Mouse (Mus musculus): ENCODE data around the gene Plcb3. TPM values are rescaled to one million over a fixed set of nuclear protein-coding genes. Genes with fewer than 3 reads are reported as not detected.

The Plcb3 gene
- total RNA-seq, 2 experiments from 2014 or later, result 17.0 to 18.5 TPM

DNA sequence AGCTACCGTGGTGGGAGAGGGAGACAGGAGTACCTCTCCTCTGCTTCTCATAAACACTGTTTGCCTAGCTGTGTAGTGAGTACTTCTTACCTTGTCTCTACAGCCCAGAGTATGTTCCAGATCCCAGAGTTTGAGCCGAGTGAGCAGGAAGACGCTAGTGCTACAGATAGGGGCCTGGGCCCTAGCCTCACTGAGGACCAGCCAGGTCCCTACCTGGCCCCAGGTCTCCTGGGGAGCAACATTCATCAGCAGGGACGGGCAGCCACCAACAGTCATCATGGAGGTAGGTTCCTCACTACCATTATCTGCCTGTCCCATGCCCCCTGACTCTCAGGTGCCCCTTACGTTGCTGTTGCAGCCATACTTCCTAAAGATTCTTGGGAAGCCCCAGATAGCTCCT is 33.5 kb downstream of the Plcb3 start:
- intact Hi-C loops (cut with DNase I), result loop anchor here (1.0 kb wide), 1 partner anchor 8 kb away; no protein-coding TSS in a partner anchor
- DNase-seq, result no peak

DNA sequence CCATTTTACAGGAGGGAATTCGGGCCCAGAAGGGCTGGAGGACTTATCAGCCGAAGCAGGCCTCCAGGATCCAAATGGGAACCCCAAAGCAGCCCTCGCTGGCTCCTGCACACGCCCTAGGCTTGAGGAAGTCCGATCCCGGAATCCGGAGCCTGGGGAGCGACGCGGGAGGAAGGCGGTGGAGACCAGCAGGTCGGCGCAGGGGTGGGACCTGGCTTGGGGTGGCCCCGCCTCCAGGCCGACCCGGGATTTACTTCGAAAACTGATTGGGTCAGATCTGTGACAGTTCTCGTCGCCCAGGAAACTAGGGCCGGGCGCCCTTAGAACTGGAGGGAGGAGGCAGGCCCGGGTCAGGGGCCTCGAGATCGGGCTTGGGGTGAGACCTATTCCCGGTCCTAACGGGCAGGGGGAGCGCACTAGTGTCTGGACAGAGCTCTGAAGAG is 34.0 kb downstream of the Plcb3 start, which contains the start of gene Gpr137:
Gpr137 (minus strand) TSS at position 232 of the 443 bp plus-strand sequence.
- peak; percentile 92 to 94 for DNase-seq
- intact Hi-C loops (cut with DNase I), result loop anchor here (1.0 kb wide), 1 partner anchor 8 kb away; no protein-coding TSS in a partner anchor

DNA sequence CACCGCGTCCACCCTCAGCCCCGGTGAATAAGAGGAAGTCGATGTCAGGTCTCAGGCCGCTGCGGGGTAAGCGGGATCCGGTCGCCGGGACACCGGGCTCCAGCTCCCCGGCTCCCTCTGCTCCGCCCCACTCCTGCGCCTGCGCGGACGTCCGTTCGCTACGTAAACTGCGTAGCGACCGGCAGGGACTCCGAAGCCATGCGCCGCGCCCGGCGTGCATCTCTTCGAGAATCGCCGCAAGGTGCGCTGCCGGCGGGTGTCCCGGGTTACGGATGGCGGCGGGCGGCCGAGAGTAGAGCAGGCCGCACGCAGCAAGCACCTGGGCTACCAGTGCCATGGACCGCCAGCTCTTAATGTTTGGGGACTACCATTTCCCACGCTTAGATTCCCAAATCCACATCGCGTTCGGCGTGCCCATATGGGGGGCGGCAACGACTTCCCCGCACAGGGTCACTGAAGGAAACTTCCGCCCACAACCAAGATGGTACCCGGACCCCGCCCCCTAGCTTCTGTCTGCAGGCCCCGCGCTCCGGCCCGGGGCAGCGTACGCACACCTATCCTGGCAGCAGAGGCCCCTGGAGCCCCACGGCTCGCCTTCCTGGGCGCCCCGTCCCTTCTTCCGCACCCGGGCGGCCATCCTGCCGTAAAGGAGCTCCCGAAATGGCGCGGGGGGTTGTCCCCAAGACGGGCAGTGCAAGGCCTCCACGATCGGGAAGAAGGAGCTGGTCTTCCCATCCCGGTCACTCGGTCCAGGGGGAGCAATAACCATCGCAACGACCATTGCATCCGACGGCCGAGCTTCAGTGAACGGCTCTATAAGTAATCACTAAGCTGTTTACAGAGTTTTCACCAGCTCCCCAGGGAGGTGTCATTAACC is 34.7 kb downstream of the Plcb3 start, which contains the start of gene Bad:
Bad (plus strand) TSS at position 490 of the 877 bp plus-strand sequence.
- intact Hi-C loops (cut with DNase I), result loop anchor here (1.0 to 2.0 kb wide), 2 partner anchors 9 to 17 kb away; partner anchors contain the start of gene Catsperz

DNA sequence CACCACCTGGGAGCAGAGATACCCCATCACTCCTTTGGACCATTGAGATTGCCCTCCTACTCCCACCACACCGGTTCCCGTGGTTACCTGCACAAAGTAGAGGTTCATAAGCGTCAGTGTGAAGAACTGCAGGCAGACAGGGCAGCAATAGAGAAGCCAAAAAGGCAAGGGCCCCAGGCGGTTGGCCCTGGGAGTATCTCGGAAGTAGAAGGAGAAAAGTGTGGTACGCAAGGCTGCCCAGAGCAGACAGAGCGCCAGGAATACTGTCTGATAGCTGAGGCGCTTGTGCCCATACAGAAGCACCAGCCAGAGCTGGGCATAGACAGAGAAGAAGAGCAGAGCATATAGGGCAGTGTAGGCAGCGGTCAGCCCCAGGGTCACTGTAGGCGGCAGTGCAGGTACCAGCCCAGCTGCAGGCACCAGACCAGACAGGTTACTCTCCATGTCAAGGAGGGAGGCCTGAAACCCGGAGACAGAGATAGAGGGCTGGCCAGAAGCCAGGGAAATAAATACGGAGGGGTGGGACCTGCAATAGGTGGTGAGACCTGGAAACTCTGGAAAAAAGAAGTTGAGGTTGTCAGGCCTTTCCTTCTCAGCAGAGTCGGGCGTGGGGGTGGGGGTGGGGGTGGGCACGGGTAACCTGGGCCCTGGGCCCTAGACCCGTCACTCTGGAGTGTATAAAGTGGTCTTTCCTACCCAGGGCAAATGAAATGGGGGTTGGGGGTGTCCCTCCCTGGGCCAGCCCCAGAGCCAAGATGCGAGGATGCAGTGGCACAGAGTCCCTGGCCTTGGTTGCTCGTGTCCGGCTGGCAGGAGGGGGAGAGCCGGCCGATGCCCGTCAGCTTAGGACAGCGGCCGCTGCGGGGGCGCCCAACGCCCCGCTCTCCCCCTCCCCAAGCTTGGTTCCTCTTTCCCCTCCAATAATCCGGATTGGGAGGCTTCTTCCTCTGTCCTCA is 35.6 kb downstream of the Plcb3 start:
- intact Hi-C loops (cut with DNase I), result loop anchor here (2.0 kb wide), 1 partner anchor 16 kb away; the partner anchor contains the start of gene Catsperz
- DNase-seq, result no peak

More for the DNA sequence above, 34.7 kb downstream of the Plcb3 start, which contains the start of gene Bad:
- DNase-seq, result peak; percentile 98 to 99

- DNase-seq, result no peak
- intact Hi-C loops (cut with DNase I), result loop anchor here (2.0 kb wide), 1 partner anchor 15 kb away; the partner anchor contains the start of gene Catsperz
Measured at GRCm38 (mm10) chr19:6939106-6940002, 36.9 kb downstream of the Plcb3 start.

DNA sequence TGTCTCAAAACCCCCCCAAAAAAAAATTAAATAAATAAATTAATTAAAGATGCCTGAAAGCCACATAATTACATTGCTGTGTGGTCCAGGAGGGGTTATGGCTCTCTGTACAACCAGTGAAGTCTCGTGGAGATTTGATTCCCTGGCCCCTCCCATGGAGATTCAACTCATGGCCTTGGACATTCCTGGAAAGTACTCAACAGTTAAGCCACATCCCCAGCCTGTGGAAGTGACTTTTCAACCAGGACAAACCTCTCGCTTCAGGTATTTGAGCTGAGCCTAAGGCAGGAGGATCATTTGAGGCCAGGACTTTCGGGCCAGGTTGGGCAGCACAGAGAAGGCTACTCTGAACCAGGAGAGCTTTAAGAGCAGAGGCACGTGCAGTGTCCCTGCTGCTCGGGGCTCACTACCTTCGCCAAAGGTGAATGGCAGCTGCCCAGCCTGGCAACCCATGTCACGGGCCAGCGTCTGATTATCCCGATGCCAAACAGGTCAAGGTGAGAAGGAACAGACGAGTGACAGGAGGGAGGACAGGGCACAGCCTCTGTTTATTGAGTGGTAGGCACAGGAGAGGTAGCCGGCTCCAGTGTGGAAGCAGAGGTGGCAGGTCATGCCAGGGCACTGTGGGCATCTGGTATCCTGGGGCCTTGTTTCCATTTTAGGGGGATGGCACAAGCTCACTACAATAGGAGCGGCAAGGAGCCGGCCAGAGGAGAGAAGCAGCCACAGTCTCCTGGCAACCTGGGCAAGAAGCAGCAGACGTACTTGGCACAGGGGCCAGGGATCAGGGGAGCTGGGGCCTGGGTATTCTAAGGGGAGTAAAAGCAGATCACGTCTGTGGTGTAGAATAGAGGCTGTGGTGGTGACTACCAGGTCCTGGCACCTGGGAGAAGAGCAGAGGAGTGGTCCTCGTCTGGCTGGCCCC is 38.5 kb downstream of the Plcb3 start:
- intact Hi-C loops (cut with DNase I), result no loop called here
- DNase-seq, result peak; percentile 40 to 60

GRCm38 (mm10) chr19:6936299-6936698 is 40.0 kb downstream of the Plcb3 start:
- intact Hi-C loops (cut with DNase I), result no loop called here
- DNase-seq, result no peak

GRCm38 (mm10) chr19:6934195-6934977 is 41.9 kb downstream of the Plcb3 start, which contains the start of gene Kcnk4:
Gene Kcnk4 (minus strand): TSS chr19:6934515.
- no peak for DNase-seq
- intact Hi-C loops (cut with DNase I), result no loop called here

DNA sequence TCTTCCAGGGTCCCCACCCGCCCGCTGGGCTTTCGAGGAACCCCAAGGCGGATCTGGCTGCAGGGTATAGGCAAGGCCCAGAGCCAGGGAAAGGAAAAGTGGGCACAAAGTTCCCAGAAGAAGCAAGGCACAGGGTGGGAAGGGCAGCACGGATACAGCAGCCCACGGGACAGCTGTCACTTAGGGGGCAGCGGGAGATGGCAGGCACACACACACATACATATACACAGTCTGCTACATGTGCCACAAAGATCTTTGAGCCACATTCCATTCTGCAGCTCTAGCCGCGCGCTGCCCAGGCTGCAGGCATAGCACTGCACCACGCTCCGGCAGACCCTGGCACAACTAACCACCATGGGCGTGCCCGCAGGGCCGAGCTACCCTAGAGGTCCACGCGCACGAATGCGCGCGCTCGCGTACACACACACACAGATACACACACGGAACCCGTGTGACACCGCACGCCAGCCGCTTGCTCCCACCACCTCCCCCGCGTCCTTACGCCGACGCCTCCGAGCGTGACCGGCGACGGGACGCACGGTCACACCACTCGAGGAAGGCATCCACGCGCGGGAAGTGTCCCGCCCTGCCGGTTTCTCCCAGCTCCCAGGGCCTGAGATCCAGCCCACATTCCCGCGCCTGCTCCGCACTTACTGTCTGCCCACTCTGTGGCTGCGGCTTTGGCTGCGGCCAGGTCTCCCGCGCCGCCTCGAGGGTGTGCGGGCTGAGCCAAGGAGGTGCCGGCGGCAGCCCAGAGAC is 42.7 kb downstream of the Plcb3 start:
- intact Hi-C loops (cut with DNase I), result no loop called here
- no peak for DNase-seq

- intact Hi-C loops (cut with DNase I), result no loop called here
- DNase-seq, result no peak
Measured at GRCm38 (mm10) chr19:6933102-6933435, 43.2 kb downstream of the Plcb3 start.

GRCm38 (mm10) chr19:6932018-6932417 is 44.3 kb downstream of the Plcb3 start:
- intact Hi-C loops (cut with DNase I), result no loop called here
- no peak for DNase-seq

GRCm38 (mm10) chr19:6931002-6931401 is 45.3 kb downstream of the Plcb3 start:
- intact Hi-C loops (cut with DNase I), result no loop called here
- no peak for DNase-seq

- intact Hi-C loops (cut with DNase I), result loop anchor here (10.0 kb wide), 1 partner anchor 267 kb away; no protein-coding TSS in a partner anchor
- no peak for DNase-seq
Measured at GRCm38 (mm10) chr19:6928080-6928479, 48.2 kb downstream of the Plcb3 start.

DNA sequence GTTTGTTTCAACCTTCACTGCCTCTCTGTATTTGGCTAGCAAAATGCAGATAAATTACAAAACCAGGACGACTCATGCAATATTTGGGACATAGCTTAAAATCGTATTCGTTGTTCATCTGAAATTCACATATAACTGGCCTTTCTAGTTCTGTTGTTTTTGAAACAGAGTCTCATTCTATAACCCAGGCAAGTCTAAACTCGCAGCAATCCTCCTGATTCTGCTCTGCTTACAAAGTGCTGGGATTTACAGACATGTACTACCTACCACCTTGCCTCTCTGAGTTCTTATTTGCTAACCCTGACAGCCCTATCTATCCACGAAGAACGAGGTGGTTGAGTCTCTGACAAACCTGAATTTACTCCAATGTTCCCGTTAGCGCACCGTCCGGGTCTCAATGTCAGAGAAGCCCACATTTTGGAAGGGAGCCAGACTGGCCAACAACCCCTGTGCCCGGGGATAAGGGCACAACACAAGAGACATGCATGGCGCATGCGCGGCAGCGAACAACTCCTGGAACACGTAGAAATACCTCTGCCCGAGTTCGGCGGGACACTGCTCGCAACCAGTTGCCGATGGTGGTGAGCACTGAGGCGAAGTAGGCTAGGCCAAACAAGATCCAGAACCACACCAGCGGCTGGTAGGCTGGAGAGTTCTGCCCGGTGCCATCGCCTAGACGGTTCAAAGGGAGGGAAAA is 49.6 kb downstream of the Plcb3 start:
- DNase-seq, result no peak

GRCm38 (mm10) chr19:6925611-6926329 is 50.5 kb downstream of the Plcb3 start:
- intact Hi-C loops (cut with DNase I), result loop anchor here (2.0 to 10.0 kb wide), 2 partner anchors 15 to 269 kb away; partner anchors contain the start of gene Bad
- DNase-seq, result no peak

More for the DNA sequence above, 49.6 kb downstream of the Plcb3 start:
- intact Hi-C loops (cut with DNase I), result loop anchor here (10.0 kb wide), 1 partner anchor 268 kb away; no protein-coding TSS in a partner anchor

- DNase-seq, result no peak
- intact Hi-C loops (cut with DNase I), result loop anchor here (2.0 to 10.0 kb wide), 2 partner anchors 16 to 270 kb away; partner anchors contain the start of gene Bad
Measured at GRCm38 (mm10) chr19:6925307-6925573, 51.0 kb downstream of the Plcb3 start, which contains the start of gene Catsperz. Gene Catsperz (minus strand): TSS chr19:6925380.

All from heart, postnatal 36 days (tissue).